Mouse (Mus musculus) embryonic facial prominence, embryonic 12.5 days (tissue): ENCODE data around the gene Fyn. TPM values are rescaled to one million over a fixed set of nuclear protein-coding genes. Genes with fewer than 3 reads are reported as not detected.
A peak's percentile ranks its signal among the peaks of the same experiment; 100 is the strongest.

ENCODE experiments used
- ATAC-seq: fragments of 200-750 bp; cut with Nextera tagmentation; 2 replicates; pipeline ENCODE4 v1.8.0; 2017; ENCODE audit not compliant: insufficient number of reproducible peaks, insufficient read depth, low FRiP score, low TSS enrichment
- H3K27ac ChIP-seq: fragments of 300-500 bp; sonication (generic); 2 replicates; pipeline ENCODE4 v1.5.1; 2016; ENCODE audit warnings: mild to moderate bottlenecking
- H3K27me3 ChIP-seq: fragments of 300-500 bp; sonication (generic); 2 replicates; pipeline ENCODE4 v1.6.1; 2016; ENCODE audit warnings: mild to moderate bottlenecking, moderate library complexity
- H3K36me3 ChIP-seq: fragments of 300-500 bp; sonication (generic); 2 replicates; pipeline ENCODE4 v1.6.1; 2016; ENCODE audit warnings: mild to moderate bottlenecking
- H3K4me1 ChIP-seq: fragments of 300-500 bp; sonication (generic); 2 replicates; pipeline ENCODE4 v1.6.1; 2016
- H3K4me2 ChIP-seq: fragments of 300-500 bp; sonication (generic); replicated peaks from 2 replicates; pipeline ENCODE4 v1.6.1; 2016; ENCODE audit warnings: mild to moderate bottlenecking, moderate library complexity
- H3K4me3 ChIP-seq: fragments of 300-500 bp; sonication (generic); 2 replicates; pipeline ENCODE4 v1.5.1; 2016; ENCODE audit warnings: mild to moderate bottlenecking
- H3K9ac ChIP-seq: fragments of 300-500 bp; sonication (generic); 2 replicates; pipeline ENCODE4 v1.6.1; 2016; ENCODE audit warnings: mild to moderate bottlenecking, moderate library complexity
- H3K9me3 ChIP-seq: fragments of 300-500 bp; sonication (generic); 2 replicates; pipeline ENCODE4 v1.6.1; 2016; ENCODE audit warnings: mild to moderate bottlenecking, moderate library complexity
- WGBS: fragments of 180-500 bp; shearing (Covaris S2); methylation state at CpG from one replicate; pipeline ENCODE4 v1.1.7; 2016; 5-methylcytosine and 5-hydroxymethylcytosine counted together
- polyA plus RNA-seq: library from polyadenylated mRNA; unstranded; fragments of >200 nt; fragmentation: Nextera tagmentation; extraction: Ambion mirVana; gene quantifications from 2 replicates; pipeline ENCODE4 v1.2.1, GENCODE M21; 2016

The Fyn gene
- polyA plus RNA-seq, 1 experiment from 2014 or later, result 41.8 TPM

- Histone ChIP-seq H3K4me2 (no peak overlapping the region), H3K9me3 (no peaks in the 10 kb centered on the region), H3K27me3 (no peaks in the 10 kb centered on the region), H3K9ac (no peak overlapping the region), H3K4me3 (no peak overlapping the region), H3K27ac (peak overlapping the region; percentile 48), H3K4me1 (peaks cover 42% of the 10 kb centered on the region), H3K36me3 (0 out of 2 replicates have a peak, but pooled peaks cover 3% of the 10 kb centered on the region)
- WGBS, result 44% methylated on average over 6 of the region's 6 CpGs
- ATAC-seq, result no peak
Measured at GRCm38 (mm10) chr10:39451065-39451464, 82.4 kb downstream of the Fyn start.

DNA sequence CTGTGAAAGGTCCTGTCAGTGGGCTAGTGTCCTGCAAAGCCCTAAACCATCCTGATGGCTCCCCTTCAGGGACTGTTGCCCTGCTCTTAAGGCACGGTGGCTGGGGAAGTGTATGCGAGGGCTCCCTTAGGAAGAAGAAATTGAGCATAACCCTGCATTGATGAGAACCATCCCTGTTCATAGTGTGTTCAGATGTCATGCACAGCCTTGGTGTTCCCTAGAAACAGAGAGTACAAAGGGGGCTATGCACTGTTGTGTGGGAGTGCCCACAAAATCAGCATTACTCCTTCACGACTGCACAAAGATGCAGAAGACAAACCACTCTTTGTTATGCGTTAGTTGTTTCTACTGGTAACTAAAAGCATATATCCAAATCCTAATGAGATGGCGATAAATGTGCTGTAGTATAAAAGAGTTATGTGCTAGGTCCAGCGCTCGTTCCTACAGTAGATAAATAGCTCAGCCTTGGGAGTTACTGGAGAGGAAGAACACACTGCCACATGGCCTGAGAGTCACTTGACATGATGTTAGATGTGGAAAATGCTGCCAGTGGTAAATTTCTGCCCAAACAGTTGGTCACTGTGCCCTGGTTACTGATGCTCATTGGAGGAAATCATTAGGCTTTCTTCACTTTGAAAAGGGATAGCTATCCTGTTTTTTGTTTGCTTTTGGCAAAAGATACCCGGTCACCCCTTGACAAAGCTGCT is 83.4 kb downstream of the Fyn start:
- H3K4me2 ChIP-seq, result no peak overlapping the region
- H3K27me3 ChIP-seq, result no peaks in the 10 kb centered on the region
- 0 out of 2 replicates have a peak, but pooled peaks cover 3% of the 10 kb centered on the region for H3K36me3 ChIP-seq
- H3K9ac ChIP-seq, result no peak overlapping the region
- peaks cover 42% of the 10 kb centered on the region for H3K4me1 ChIP-seq
- no peak for ATAC-seq
- no peak overlapping the region for H3K4me3 ChIP-seq
- H3K9me3 ChIP-seq, result no peaks in the 10 kb centered on the region
- 71% methylated on average over 8 of the region's 8 CpGs for WGBS
- 0 out of 2 replicates have a peak overlapping the region, but pooled peaks have one; percentile 26 for H3K27ac ChIP-seq

GRCm38 (mm10) chr10:39455344-39455743 is 86.7 kb downstream of the Fyn start:
- WGBS, result 49% methylated on average over 4 of the region's 4 CpGs
- ATAC-seq, result no peak
- Histone ChIP-seq H3K9ac (no peak overlapping the region), H3K27me3 (no peaks in the 10 kb centered on the region), H3K4me1 (peaks cover 49% of the 10 kb centered on the region), H3K4me3 (no peak overlapping the region), H3K27ac (no peak overlapping the region), H3K4me2 (no peak overlapping the region), H3K36me3 (0 out of 2 replicates have a peak, but pooled peaks cover 3% of the 10 kb centered on the region), H3K9me3 (no peaks in the 10 kb centered on the region)

DNA sequence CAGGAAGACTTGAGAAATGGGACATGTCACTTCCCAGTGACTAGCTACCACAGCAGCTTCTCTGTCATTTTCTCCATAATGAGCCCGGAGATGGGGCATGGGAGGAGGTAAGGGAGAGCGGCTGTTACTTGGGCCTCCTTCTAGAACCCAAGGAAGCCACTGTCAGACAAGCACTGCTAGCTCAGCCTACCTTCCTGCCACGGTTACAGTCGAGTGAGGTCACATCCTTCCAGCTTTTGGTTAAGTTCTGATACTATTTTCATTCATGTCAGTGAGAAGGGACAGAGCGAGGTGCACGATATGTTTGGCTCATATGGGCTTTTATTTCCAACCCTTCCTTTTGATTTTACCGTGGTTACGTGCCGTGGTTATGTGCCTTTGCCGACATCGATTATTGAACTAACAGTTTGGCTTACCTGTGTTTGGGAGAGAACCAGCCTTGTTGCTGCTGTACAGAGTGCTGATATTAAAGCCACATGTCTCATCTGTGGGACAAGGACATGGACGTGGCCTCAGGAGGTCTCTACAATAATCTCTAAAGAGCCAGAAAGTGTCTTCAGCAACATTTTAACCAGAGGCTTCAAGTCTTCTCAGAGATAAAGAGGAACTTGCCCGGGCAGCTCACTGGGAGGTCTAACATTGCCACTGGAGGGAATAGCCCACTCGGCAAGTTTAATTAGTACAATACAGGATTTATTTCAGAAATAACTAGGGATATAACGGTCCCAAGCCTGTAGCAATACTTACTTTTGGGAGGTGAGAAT is 87.4 kb downstream of the Fyn start:
- Histone ChIP-seq H3K9me3 (no peaks in the 10 kb centered on the region), H3K27ac (no peak overlapping the region), H3K4me1 (peaks cover 42% of the 10 kb centered on the region), H3K9ac (no peak overlapping the region), H3K4me3 (no peak overlapping the region), H3K4me2 (no peak overlapping the region), H3K36me3 (0 out of 2 replicates have a peak, but pooled peaks cover 3% of the 10 kb centered on the region), H3K27me3 (no peaks in the 10 kb centered on the region)
- 84% methylated on average over 15 of the region's 15 CpGs for WGBS
- ATAC-seq, result no peak

DNA sequence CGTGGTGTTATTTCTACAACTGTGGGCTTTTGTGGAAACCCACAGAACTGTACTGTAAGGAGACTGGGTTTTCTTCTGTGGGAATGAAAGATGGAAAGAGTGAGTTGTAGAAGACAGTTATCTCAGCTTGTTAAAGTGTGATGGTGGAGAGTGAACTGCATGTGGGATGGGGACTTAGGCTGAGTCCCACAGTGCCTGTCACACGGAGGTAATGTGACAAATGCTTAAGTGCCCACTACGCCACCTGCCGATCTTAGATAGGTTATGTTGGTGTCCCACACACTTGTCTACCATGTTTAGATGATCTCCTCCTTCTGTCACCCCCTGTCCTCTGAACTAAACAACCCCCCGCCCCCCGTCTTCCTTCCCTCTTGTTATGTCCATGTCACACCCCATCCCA is 88.1 kb downstream of the Fyn start:
- no peak for ATAC-seq
- WGBS, result 90% methylated on average over 6 of the region's 6 CpGs
- no peak overlapping the region for H3K27ac ChIP-seq
- H3K27me3 ChIP-seq, result no peaks in the 10 kb centered on the region
- H3K9me3 ChIP-seq, result no peaks in the 10 kb centered on the region
- H3K4me3 ChIP-seq, result no peak overlapping the region
- no peak overlapping the region for H3K4me2 ChIP-seq
- H3K9ac ChIP-seq, result no peak overlapping the region
- peaks cover 35% of the 10 kb centered on the region for H3K4me1 ChIP-seq
- 0 out of 2 replicates have a peak, but pooled peaks cover 3% of the 10 kb centered on the region for H3K36me3 ChIP-seq

DNA sequence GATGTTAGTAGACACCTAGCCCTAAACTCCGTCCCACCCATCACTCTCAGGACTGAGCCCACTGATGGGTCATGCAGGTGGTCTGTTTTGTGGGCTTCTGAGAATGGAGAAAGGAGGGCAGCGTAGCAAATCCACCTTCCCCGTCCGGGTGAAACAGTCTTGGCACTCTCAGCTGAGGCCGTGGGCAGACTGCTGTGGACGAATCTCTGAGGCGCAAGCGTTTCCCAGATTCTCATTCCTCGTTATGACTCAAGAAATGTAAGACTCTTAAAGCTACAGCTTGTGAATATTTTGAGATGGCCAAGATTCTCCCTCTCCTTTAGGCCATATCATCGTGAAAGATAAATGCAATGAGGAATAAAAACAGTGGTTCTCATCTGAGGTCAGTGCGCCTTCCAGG is 88.6 kb downstream of the Fyn start:
- WGBS, result 88% methylated on average over 11 of the region's 11 CpGs
- H3K27ac ChIP-seq, result no peak overlapping the region
- 0 out of 2 replicates have a peak, but pooled peaks cover 3% of the 10 kb centered on the region for H3K36me3 ChIP-seq
- no peak for ATAC-seq
- H3K9ac ChIP-seq, result no peak overlapping the region
- H3K9me3 ChIP-seq, result no peaks in the 10 kb centered on the region
- H3K4me3 ChIP-seq, result no peak overlapping the region
- H3K4me1 ChIP-seq, result peaks cover 34% of the 10 kb centered on the region
- no peak overlapping the region for H3K4me2 ChIP-seq
- no peaks in the 10 kb centered on the region for H3K27me3 ChIP-seq

- 79% methylated on average over 13 of the region's 13 CpGs for WGBS
- no peaks in the 10 kb centered on the region for H3K27me3 ChIP-seq
- no peak overlapping the region for H3K27ac ChIP-seq
- no peak overlapping the region for H3K4me2 ChIP-seq
- peak; percentile 57; the same call in 1 of the 2 replicates for ATAC-seq
- H3K9me3 ChIP-seq, result no peaks in the 10 kb centered on the region
- H3K4me3 ChIP-seq, result no peak overlapping the region
- H3K9ac ChIP-seq, result no peak overlapping the region
- 0 out of 2 replicates have a peak, but pooled peaks cover 3% of the 10 kb centered on the region for H3K36me3 ChIP-seq
- peaks cover 42% of the 10 kb centered on the region for H3K4me1 ChIP-seq
Measured at GRCm38 (mm10) chr10:39458766-39459699, 90.4 kb downstream of the Fyn start.

- Histone ChIP-seq H3K9me3 (no peaks in the 10 kb centered on the region), H3K27me3 (no peaks in the 10 kb centered on the region), H3K4me1 (peaks cover 35% of the 10 kb centered on the region), H3K9ac (no peak overlapping the region), H3K36me3 (0 out of 2 replicates have a peak, but pooled peaks cover 1% of the 10 kb centered on the region), H3K4me3 (no peak overlapping the region), H3K4me2 (no peak overlapping the region), H3K27ac (no peak overlapping the region)
- 78% methylated on average over 2 of the region's 2 CpGs for WGBS
- ATAC-seq, result no peak
Measured at GRCm38 (mm10) chr10:39460621-39461020, 92.0 kb downstream of the Fyn start.

- H3K4me2 ChIP-seq, result no peak overlapping the region
- H3K27me3 ChIP-seq, result no peaks in the 10 kb centered on the region
- no peak overlapping the region for H3K4me3 ChIP-seq
- ATAC-seq, result no peak
- no peak overlapping the region for H3K9ac ChIP-seq
- 62% methylated on average over 5 of the region's 5 CpGs for WGBS
- H3K4me1 ChIP-seq, result peaks cover 33% of the 10 kb centered on the region
- no peaks in the 10 kb centered on the region for H3K36me3 ChIP-seq
- H3K9me3 ChIP-seq, result no peaks in the 10 kb centered on the region
- no peak overlapping the region for H3K27ac ChIP-seq
Measured at GRCm38 (mm10) chr10:39461909-39462308, 93.3 kb downstream of the Fyn start.

DNA sequence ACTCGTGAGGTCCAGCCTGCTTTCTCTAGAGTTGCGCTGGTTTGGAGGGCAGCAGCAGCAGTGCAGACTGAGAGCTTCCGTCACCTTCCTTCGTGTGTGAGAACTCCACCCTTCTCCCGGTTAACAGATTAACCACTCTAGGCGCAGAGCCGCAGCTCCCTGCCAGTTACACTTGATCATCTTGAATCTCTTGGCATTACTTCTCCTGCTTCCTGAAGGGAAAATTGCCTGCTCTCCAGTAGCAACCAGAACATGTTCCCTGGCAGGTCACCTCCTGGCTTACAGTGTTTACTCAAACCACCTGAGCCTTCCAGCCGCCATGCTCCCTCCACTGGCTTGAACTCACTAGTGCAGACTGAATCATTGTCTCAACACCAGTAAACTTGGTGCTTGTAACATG is 94.1 kb downstream of the Fyn start:
- no peak overlapping the region; the same call in 1 of the 2 replicates for H3K27ac ChIP-seq
- H3K4me1 ChIP-seq, result peaks cover 33% of the 10 kb centered on the region
- ATAC-seq, result no peak
- no peak overlapping the region for H3K4me3 ChIP-seq
- no peak overlapping the region for H3K9ac ChIP-seq
- WGBS, result 54% methylated on average over 8 of the region's 8 CpGs
- H3K27me3 ChIP-seq, result no peaks in the 10 kb centered on the region
- no peaks in the 10 kb centered on the region for H3K36me3 ChIP-seq
- H3K9me3 ChIP-seq, result no peaks in the 10 kb centered on the region
- no peak overlapping the region for H3K4me2 ChIP-seq

DNA sequence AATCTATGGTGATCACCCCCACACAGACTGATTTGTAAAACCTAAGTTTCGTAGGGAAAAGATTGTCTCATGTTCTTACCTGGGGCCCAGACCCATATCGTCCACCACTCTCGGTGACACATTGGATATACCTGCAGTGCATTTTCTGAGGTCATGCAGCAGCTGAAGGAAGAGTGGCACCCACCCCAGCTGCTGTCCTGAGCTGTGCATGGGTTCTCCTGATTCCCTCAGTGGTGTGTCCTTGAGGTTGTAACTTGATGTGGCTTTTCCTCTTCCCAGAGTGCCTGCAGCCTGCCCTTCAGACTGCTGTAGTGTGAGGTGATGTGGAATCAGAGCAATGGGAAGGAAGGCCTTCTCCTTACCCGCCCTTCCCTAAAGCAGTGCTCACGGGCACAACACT is 95.7 kb downstream of the Fyn start:
- no peaks in the 10 kb centered on the region for H3K36me3 ChIP-seq
- H3K9me3 ChIP-seq, result no peaks in the 10 kb centered on the region
- H3K4me1 ChIP-seq, result peaks cover 17% of the 10 kb centered on the region
- no peak overlapping the region for H3K9ac ChIP-seq
- no peak for ATAC-seq
- H3K27me3 ChIP-seq, result no peaks in the 10 kb centered on the region
- no peak overlapping the region for H3K4me3 ChIP-seq
- no peak overlapping the region for H3K27ac ChIP-seq
- no peak overlapping the region for H3K4me2 ChIP-seq
- 84% methylated on average over 5 of the region's 5 CpGs for WGBS
